Mouse (Mus musculus) forebrain, embryonic 13.5 days (tissue): ENCODE results near the gene Pnkp. TPM values are rescaled to one million over a fixed set of nuclear protein-coding genes. Genes with fewer than 3 reads are reported as not detected.

Experiments used
- ATAC-seq: fragments of 200-750 bp; cut with Nextera tagmentation; 2 replicates; pipeline ENCODE4 v1.8.0; 2017
- H3K27ac ChIP-seq: fragments of 300-500 bp; sonication (generic); 2 replicates; pipeline ENCODE4 v1.5.1; 2015; ENCODE audit warnings: inconsistent platforms, mild to moderate bottlenecking, moderate library complexity
- H3K27me3 ChIP-seq: fragments of 300-500 bp; sonication (generic); 2 replicates; pipeline ENCODE4 v1.6.1; 2015; ENCODE audit warnings: mild to moderate bottlenecking, inconsistent platforms
- H3K36me3 ChIP-seq: fragments of 300-500 bp; sonication (generic); 2 replicates; pipeline ENCODE4 v1.6.1; 2015; ENCODE audit warnings: mild to moderate bottlenecking, inconsistent platforms; ENCODE audit not compliant: poor library complexity, severe bottlenecking
- H3K4me1 ChIP-seq: fragments of 300-500 bp; sonication (generic); 2 replicates; pipeline ENCODE4 v1.6.1; 2015; ENCODE audit warnings: inconsistent platforms
- H3K4me2 ChIP-seq: fragments of 300-500 bp; sonication (generic); 2 replicates; pipeline ENCODE4 v1.6.1; 2015; ENCODE audit warnings: inconsistent platforms, mild to moderate bottlenecking, moderate library complexity
- H3K4me3 ChIP-seq: fragments of 300-500 bp; sonication (generic); 2 replicates; pipeline ENCODE4 v1.5.1; 2015; ENCODE audit warnings: mild to moderate bottlenecking, inconsistent platforms
- H3K9ac ChIP-seq: fragments of 300-500 bp; sonication (generic); 2 replicates; pipeline ENCODE4 v1.6.1; 2015; ENCODE audit warnings: mild to moderate bottlenecking, inconsistent platforms
- H3K9me3 ChIP-seq: fragments of 300-500 bp; sonication (generic); replicated peaks from 2 replicates; pipeline ENCODE4 v1.6.1; 2016; ENCODE audit warnings: inconsistent platforms
- WGBS: fragments of 180-500 bp; shearing (Covaris S2); methylation state at CpG from one replicate; pipeline ENCODE4 v1.1.7; 2015; 5-methylcytosine and 5-hydroxymethylcytosine counted together
- polyA plus RNA-seq: library from polyadenylated mRNA; unstranded; fragments of >200 nt; fragmentation: Nextera tagmentation; extraction: Ambion mirVana; gene quantifications from 2 replicates; pipeline ENCODE4 v1.2.1, GENCODE M21; 2015

Gene Pnkp
- polyA plus RNA-seq, 1 experiment from 2014 or later: 34.9 TPM

DNA sequence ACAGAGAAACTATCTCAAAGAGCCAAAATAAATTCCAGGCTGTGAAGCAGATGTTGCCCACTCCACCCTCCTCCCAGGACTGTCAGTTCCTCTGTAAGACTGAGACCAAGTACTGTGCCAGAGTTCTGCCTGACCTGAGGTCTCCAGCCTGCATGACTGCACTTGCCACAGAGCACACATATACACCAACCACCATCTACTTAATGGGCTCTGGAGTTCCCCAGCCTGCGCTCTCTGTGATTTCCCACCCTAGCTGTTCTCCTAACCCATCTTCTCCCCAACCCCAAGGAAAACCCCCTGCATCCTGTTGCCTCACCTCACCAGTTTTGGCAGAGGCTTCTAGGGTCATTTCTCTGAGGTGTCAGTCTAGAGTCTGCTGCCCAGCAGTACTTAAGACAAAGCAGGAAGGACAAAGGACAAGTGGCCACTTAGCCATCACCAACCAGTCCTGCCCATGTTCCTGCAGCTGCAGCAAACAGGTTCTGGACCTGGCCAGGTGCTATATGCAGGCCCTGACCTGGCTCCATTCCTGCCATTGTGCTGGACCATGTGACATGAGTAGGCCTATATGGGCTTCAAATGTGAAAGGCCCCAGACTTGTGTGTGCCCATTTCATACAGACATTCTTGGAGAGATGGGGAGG lies 21.4 kb upstream of the Pnkp start:
- WGBS: 86% methylated on average over 1 of the region's 1 CpGs
- Histone ChIP-seq H3K9me3 (no peaks in the 10 kb centered on the region), H3K27me3 (peaks cover 24% of the 10 kb centered on the region), H3K36me3 (peaks cover 26% of the 10 kb centered on the region), H3K4me1 (peaks cover 12% of the 10 kb centered on the region), H3K4me3 (no peak overlapping the region), H3K9ac (no peak overlapping the region), H3K4me2 (no peak overlapping the region), H3K27ac (no peak overlapping the region)
- ATAC-seq: no peak

DNA sequence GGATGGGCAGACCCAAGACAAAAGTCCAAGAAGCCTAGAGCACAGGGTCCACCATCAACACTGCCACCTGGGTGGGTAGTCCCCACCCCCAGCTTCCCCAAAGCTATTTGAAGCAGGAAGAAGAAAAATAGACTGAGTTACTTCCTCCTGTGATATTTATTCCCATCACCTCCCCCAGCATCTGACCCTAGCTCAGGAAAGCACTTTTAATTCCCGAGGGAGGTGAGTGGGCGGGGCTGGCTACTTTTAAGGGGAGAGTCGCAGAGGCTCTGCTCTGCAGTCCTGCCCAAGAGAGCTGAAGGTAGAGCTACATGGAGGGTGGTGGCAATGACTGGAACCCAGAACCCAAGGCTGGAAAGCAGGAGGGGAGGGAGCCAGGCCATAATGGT lies 20.9 kb upstream of the Pnkp start:
- WGBS: 56% methylated on average over 3 of the region's 3 CpGs
- Histone ChIP-seq H3K27me3 (peaks cover 29% of the 10 kb centered on the region), H3K9ac (no peak overlapping the region), H3K4me2 (no peak overlapping the region), H3K27ac (no peak overlapping the region), H3K4me3 (no peak overlapping the region), H3K9me3 (no peaks in the 10 kb centered on the region), H3K4me1 (peaks cover 12% of the 10 kb centered on the region), H3K36me3 (peaks cover 26% of the 10 kb centered on the region)
- no peak for ATAC-seq

DNA sequence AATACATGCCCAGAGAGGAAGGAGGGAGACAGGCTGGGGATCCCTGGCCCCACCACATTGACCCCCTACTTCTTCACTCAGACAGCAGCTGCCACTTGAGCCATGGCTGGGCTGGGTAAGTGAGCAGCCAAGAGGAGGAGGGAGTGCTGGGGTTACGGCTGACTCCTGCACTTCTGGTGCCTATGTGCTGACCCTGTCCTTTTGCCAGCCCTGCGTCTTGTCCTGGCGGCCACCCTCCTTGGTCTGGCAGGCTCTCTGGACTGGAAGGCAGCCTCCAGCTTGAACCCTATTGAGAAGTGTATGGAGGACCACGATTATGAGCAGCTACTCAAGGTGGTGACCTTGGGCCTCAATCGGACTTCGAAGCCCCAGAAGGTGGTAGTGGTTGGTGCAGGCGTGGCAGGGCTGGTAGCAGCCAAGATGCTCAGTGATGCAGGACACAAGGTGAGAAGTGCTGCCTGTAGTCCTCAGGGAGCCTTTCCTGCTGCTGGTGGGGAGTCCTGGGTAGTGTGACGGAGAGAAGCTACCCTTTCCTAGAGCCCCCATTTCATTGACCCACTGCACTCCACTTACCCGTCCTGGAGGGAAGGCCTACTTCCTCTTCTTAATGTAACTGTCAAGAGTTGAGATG lies 20.4 kb upstream of the Pnkp start:
- ATAC-seq: no peak
- H3K9ac ChIP-seq: no peak overlapping the region
- WGBS: 87% methylated on average over 9 of the region's 9 CpGs

DNA sequence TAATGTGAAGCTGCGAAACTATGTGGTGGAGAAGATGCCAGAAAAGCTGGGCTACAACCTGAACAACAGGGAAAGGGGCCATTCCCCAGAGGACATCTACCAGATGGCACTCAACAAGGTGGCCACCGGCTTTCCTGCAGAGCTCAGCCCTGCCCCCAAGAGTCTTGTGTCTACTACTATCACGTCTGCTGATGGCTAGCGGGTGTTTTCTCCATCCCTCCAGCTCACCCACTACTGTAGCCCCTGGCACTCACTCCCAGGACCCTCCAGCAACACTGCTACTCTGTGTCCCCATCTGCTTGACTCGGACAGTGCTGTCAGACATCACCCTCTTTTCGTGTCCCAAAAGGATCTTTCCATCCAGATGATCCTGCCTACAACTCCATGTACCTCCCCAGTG lies 18.9 kb upstream of the Pnkp start:
- peaks cover 12% of the 10 kb centered on the region for H3K4me1 ChIP-seq
- 91% methylated on average over 6 of the region's 6 CpGs for WGBS

More for the DNA sequence above, 20.4 kb upstream of the Pnkp start:
- Histone ChIP-seq H3K36me3 (peaks cover 25% of the 10 kb centered on the region), H3K27me3 (peaks cover 35% of the 10 kb centered on the region), H3K27ac (no peak overlapping the region), H3K4me2 (no peak overlapping the region), H3K4me1 (peaks cover 12% of the 10 kb centered on the region), H3K4me3 (no peak overlapping the region), H3K9me3 (no peaks in the 10 kb centered on the region)

DNA sequence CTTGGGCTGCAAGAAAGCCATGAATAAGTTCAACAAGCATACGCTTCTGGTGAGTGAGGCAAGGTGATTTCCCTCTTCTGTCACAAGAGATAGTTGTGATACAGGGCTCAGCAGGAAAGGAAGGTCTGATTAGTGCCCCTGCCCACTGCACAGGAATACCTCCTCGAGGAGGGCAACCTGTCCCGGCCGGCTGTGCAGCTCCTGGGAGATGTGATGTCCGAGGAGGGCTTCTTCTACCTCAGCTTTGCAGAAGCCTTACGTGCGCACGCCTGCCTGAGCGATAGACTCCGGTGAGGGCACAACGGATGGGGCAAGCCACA lies 17.8 kb upstream of the Pnkp start:
- Histone ChIP-seq H3K9ac (peak overlapping the region; percentile 60), H3K4me3 (peak overlapping the region; percentile 31), H3K4me2 (peak overlapping the region; percentile 62), H3K4me1 (peaks cover 12% of the 10 kb centered on the region), H3K36me3 (peaks cover 43% of the 10 kb centered on the region), H3K27ac (no peak overlapping the region), H3K27me3 (peaks cover 35% of the 10 kb centered on the region), H3K9me3 (no peaks in the 10 kb centered on the region)
- WGBS: 32% methylated on average over 11 of the region's 11 CpGs
- ATAC-seq: no peak

More for the DNA sequence above, 18.9 kb upstream of the Pnkp start:
- Histone ChIP-seq H3K9me3 (no peaks in the 10 kb centered on the region), H3K9ac (no peak overlapping the region), H3K36me3 (peaks cover 32% of the 10 kb centered on the region), H3K4me3 (no peak overlapping the region), H3K27me3 (peaks cover 35% of the 10 kb centered on the region), H3K4me2 (no peak overlapping the region), H3K27ac (no peak overlapping the region)
- no peak for ATAC-seq

DNA sequence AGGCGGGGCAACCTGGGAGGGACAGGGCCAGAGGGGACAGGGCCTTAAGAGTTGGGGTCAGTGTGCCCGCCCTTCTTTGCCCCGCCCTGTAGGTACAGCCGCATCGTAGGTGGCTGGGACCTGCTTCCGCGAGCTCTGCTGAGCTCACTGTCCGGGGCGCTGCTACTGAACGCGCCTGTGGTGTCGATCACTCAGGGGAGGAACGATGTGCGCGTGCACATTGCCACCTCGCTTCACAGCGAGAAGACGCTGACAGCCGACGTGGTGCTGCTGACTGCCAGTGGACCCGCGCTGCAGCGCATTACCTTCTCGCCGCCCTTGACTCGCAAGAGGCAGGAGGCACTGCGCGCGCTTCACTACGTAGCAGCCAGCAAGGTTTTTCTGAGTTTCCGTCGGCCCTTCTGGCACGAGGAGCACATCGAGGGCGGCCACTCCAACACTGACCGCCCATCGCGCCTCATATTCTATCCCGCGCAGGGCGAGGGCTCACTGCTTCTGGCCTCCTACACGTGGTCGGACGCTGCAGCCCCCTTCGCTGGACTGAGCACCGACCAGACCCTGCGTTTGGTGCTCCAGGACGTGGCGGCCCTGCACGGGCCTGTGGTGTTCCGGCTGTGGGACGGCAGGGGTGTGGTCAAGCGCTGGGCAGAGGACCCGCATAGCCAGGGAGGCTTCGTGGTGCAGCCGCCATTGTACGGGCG lies 17.3 kb upstream of the Pnkp start:
- peak overlapping the region; percentile 60 for H3K9ac ChIP-seq
- 2% methylated on average over 52 of the region's 58 CpGs for WGBS

DNA sequence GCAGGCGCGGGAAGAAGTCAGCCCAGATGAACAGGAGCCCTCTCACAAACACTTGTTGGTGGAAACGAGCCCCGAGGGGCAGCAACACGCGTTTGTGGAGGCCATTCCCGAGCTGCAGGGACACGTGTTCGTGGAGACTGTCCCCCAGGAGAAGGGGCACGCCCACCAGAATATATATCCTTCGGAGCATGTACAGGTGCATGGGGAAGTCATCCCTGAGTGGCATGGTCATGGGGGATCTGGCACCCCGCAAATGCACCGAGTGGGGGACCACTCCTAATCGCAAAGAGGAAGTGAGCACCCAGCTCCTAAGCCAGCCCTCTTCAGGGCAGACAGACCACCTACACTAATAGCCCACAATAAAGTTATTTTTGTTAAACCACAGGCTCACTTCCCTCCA lies 16.5 kb upstream of the Pnkp start:
- H3K9ac ChIP-seq: no peak overlapping the region
- no peak overlapping the region for H3K4me2 ChIP-seq
- WGBS: 55% methylated on average over 14 of the region's 14 CpGs
- 0 out of 2 replicates have a peak overlapping the region, but pooled peaks have one; percentile 31 for H3K4me3 ChIP-seq
- no peaks in the 10 kb centered on the region for H3K9me3 ChIP-seq
- H3K4me1 ChIP-seq: peaks cover 12% of the 10 kb centered on the region
- H3K27me3 ChIP-seq: peaks cover 35% of the 10 kb centered on the region
- no peak for ATAC-seq
- H3K36me3 ChIP-seq: peaks cover 56% of the 10 kb centered on the region
- H3K27ac ChIP-seq: no peak overlapping the region

More for the DNA sequence above, 17.3 kb upstream of the Pnkp start:
- ATAC-seq: peak; percentile 62
- Histone ChIP-seq H3K36me3 (peaks cover 48% of the 10 kb centered on the region), H3K4me3 (peak overlapping the region; percentile 31), H3K4me1 (peaks cover 12% of the 10 kb centered on the region), H3K27ac (no peak overlapping the region), H3K9me3 (no peaks in the 10 kb centered on the region), H3K27me3 (peaks cover 35% of the 10 kb centered on the region), H3K4me2 (peak overlapping the region; percentile 62)

DNA sequence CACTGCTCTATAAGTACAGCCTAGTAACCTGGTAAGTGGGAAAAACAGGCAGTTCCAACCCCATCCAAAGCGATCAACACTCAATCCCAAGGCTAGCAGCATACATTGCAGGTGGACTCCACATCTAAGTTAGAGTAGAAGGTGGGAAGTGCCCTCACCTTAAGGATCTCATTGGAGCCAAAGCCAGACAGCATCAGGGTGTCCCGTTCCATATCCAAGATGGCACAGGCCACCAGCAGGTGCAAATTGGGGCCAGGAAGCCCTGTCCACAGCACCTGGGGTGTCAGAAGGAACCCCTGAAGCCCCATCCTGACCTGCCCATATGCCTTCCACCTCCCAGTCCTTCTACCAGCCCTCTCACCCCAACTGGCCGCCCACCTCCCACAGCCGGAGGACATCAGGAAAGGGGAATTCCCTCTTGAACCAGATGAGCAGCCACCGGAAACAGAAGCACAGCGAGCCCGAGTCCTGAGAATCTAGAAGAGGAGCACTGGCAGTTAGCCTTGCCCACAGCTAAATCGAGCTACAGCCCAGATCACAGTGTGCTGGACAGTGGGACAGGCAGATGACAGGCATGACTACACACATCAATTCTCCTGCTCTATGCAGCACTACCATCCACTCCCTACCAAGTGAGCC lies 15.0 kb upstream of the Pnkp start:
- ATAC-seq: no peak
- no peak overlapping the region for H3K27ac ChIP-seq
- H3K4me2 ChIP-seq: no peak overlapping the region
- no peak overlapping the region for H3K9ac ChIP-seq
- no peaks in the 10 kb centered on the region for H3K9me3 ChIP-seq
- H3K4me3 ChIP-seq: no peak overlapping the region
- peaks cover 35% of the 10 kb centered on the region for H3K27me3 ChIP-seq
- H3K36me3 ChIP-seq: peaks cover 70% of the 10 kb centered on the region
- 94% methylated on average over 8 of the region's 8 CpGs for WGBS
- H3K4me1 ChIP-seq: peaks cover 12% of the 10 kb centered on the region

DNA sequence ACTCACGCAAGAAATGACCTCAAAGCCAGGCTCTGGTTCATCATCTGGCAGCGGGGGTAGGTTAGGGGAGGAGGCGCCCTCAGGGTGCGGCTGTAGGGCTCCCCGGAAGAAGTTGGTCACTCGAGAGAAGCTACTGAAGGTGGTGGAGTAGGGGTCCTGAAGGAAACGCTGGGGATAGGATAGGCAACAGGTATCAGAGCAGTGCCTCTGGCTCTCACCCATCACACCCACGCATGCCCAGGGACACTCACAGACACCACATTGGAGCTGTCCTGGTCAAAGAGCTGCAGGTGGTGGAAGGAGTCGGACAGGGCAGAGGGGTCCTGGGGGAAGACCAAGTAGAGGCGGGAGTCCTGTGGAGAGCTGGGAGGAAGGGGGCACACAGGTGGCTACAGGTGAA lies 11.9 kb upstream of the Pnkp start:
- WGBS: 93% methylated on average over 10 of the region's 10 CpGs
- no peak overlapping the region for H3K4me3 ChIP-seq
- H3K9me3 ChIP-seq: no peaks in the 10 kb centered on the region
- H3K4me1 ChIP-seq: peaks cover 13% of the 10 kb centered on the region
- no peak overlapping the region for H3K9ac ChIP-seq
- no peak overlapping the region for H3K4me2 ChIP-seq
- no peak overlapping the region for H3K27ac ChIP-seq
- ATAC-seq: no peak
- H3K36me3 ChIP-seq: peaks cover 68% of the 10 kb centered on the region
- peaks cover 16% of the 10 kb centered on the region for H3K27me3 ChIP-seq

DNA sequence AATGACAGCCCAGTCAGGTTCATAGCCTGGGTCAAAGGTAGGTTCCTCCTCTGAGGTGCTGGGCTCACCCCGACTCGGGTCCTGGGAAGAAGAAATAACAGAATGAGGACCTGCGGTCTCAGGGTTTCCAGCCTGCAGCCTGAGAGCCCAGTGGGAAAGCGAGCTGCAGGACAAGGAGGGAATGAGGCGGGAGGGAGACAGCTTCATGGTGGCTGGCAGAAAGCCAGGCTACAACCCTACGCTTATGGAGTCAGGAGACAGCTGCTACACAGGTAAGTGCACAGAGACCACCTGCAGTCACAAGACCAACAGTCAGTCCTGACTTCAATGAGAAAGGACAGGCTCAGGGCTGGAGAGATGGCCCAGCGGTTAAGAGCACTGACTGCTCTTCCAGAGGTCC lies 10.1 kb upstream of the Pnkp start:
- Histone ChIP-seq H3K4me2 (no peak overlapping the region), H3K36me3 (peaks cover 54% of the 10 kb centered on the region)
- 92% methylated on average over 7 of the region's 7 CpGs for WGBS

DNA sequence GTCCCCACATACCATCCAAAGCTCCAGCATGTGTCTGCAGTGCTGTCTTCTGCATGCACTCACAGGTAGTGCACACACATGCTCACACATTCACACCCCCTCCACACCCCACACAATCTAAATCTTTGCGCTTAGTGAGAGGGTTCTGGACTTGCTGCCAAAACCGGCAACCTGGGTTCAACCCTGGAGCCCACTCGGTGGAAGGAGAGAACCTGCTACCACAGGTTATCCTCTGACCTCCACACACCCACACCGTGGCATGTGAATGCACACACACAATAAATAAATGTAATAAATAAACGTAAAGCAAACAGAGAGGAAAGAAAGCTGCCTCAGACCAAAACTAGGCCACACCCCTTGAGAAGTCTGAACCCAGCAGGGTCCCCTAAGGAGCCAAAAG lies 9.2 kb upstream of the Pnkp start:
- peak overlapping the region; percentile 98; the same call in 1 of the 2 replicates for H3K27ac ChIP-seq

More for the DNA sequence above, 10.1 kb upstream of the Pnkp start:
- Histone ChIP-seq H3K9me3 (no peaks in the 10 kb centered on the region), H3K27me3 (no peaks in the 10 kb centered on the region), H3K9ac (0 out of 2 replicates have a peak overlapping the region, but pooled peaks have one; percentile 2), H3K4me1 (peaks cover 25% of the 10 kb centered on the region), H3K4me3 (no peak overlapping the region), H3K27ac (no peak overlapping the region)
- no peak for ATAC-seq

More for the DNA sequence above, 9.2 kb upstream of the Pnkp start:
- WGBS: 80% methylated on average over 5 of the region's 5 CpGs
- H3K4me3 ChIP-seq: peak overlapping the region; percentile 81
- peak overlapping the region; percentile 78 for H3K4me2 ChIP-seq
- no peaks in the 10 kb centered on the region for H3K27me3 ChIP-seq
- peaks cover 31% of the 10 kb centered on the region for H3K4me1 ChIP-seq
- peaks cover 49% of the 10 kb centered on the region for H3K36me3 ChIP-seq
- H3K9ac ChIP-seq: peak overlapping the region; percentile 65
- no peak for ATAC-seq
- no peaks in the 10 kb centered on the region for H3K9me3 ChIP-seq
